ENCODE assay signal across 32 mouse cellular contexts in genomic region chr5:90182782-90183181, GRCm38 (mm10).
"Had no signal": no experiment of that assay in that cellular context is flagged by ENCODE, and none has a peak within 500 bp of the region (broad histone marks: within the 10 kb centered on the region; RNA-seq: fewer than 3 reads in every experiment).

No protein-coding gene starts in this region.

- H3K4me3 ChIP-seq: left cerebral cortex, adult 2 months; limb, embryonic 12.5 days; limb, embryonic 15.5 days; liver, embryonic 12.5 days; liver, embryonic 13.5 days; liver, embryonic 15.5 days; lung, embryonic 15.5 days; megakaryocyte, embryonic 14.5 days; midbrain, embryonic 10.5 days; midbrain, embryonic 12.5 days; midbrain, embryonic 13.5 days; midbrain, embryonic 15.5 days; myocyte; neural tube, embryonic 12.5 days; neural tube, embryonic 13.5 days had no signal

- H3K9me3 ChIP-seq: limb, embryonic 12.5 days; limb, embryonic 15.5 days; liver, embryonic 12.5 days; liver, embryonic 13.5 days; liver, embryonic 15.5 days; lung, embryonic 15.5 days; megakaryocyte, embryonic 14.5 days; midbrain, embryonic 10.5 days; midbrain, embryonic 12.5 days; midbrain, embryonic 15.5 days; neural tube, embryonic 12.5 days; neural tube, embryonic 13.5 days had no signal

- ATAC-seq: liver, embryonic 12.5 days; liver, postnatal 0 days; lung, postnatal 0 days; midbrain, embryonic 13.5 days; midbrain, embryonic 15.5 days; midbrain, embryonic 16.5 days had no signal

- H3K36me3 ChIP-seq: limb, embryonic 12.5 days; limb, embryonic 15.5 days; liver, embryonic 12.5 days; liver, embryonic 13.5 days; liver, embryonic 15.5 days; lung, embryonic 15.5 days; midbrain, embryonic 10.5 days; midbrain, embryonic 12.5 days; midbrain, embryonic 13.5 days; midbrain, embryonic 15.5 days; neural tube, embryonic 12.5 days; neural tube, embryonic 13.5 days had no signal

- H3K4me1 ChIP-seq: limb, embryonic 15.5 days; liver, embryonic 12.5 days; liver, embryonic 13.5 days; liver, embryonic 15.5 days; lung, embryonic 15.5 days; megakaryocyte, embryonic 14.5 days; midbrain, embryonic 10.5 days; midbrain, embryonic 12.5 days; midbrain, embryonic 13.5 days; midbrain, embryonic 15.5 days; neural tube, embryonic 12.5 days; neural tube, embryonic 13.5 days had no signal

- DNase-seq: left cerebral cortex, postnatal 4 days; liver; liver, embryonic 13.5 days; liver, postnatal 0 days; lung, adult 18-20 months; lung, adult 2 months; lung, embryonic 14.5 days; lung, postnatal 10 days; lung, postnatal 14 days; lung, postnatal 36 days; lung, postnatal 4 days; midbrain, embryonic 14.5 days had no signal

- H3K27ac ChIP-seq: left cerebral cortex, adult 2 months; limb, embryonic 12.5 days; limb, embryonic 15.5 days; liver, embryonic 12.5 days; liver, embryonic 13.5 days; liver, embryonic 14.5 days; liver, embryonic 15.5 days; lung, embryonic 15.5 days; macrophage; midbrain, embryonic 10.5 days; midbrain, embryonic 12.5 days; midbrain, embryonic 13.5 days; midbrain, embryonic 15.5 days; neural tube, embryonic 12.5 days; neural tube, embryonic 13.5 days had no signal

- H3K4me2 ChIP-seq: limb, embryonic 12.5 days; limb, embryonic 15.5 days; liver, embryonic 11.5 days; liver, embryonic 12.5 days; liver, embryonic 13.5 days; liver, embryonic 15.5 days; lung, embryonic 14.5 days; lung, embryonic 15.5 days; midbrain, embryonic 11.5 days; midbrain, embryonic 12.5 days; midbrain, embryonic 13.5 days; midbrain, embryonic 15.5 days; neural tube, embryonic 12.5 days; neural tube, embryonic 13.5 days had no signal

- H3K9ac ChIP-seq: limb, embryonic 12.5 days; limb, embryonic 15.5 days; liver, embryonic 12.5 days; liver, embryonic 13.5 days; liver, embryonic 14.5 days; liver, embryonic 15.5 days; liver, postnatal 0 days; lung, embryonic 14.5 days; lung, embryonic 15.5 days; midbrain, embryonic 12.5 days; midbrain, embryonic 13.5 days; midbrain, embryonic 15.5 days; neural tube, embryonic 12.5 days; neural tube, embryonic 13.5 days had no signal

- H3K27me3 ChIP-seq: limb, embryonic 12.5 days; limb, embryonic 15.5 days; liver, embryonic 12.5 days; liver, embryonic 13.5 days; liver, embryonic 15.5 days; lung, embryonic 15.5 days; megakaryocyte, embryonic 14.5 days; midbrain, embryonic 12.5 days; midbrain, embryonic 13.5 days; midbrain, embryonic 15.5 days; neural tube, embryonic 12.5 days; neural tube, embryonic 13.5 days had no signal
